Mouse (Mus musculus): ENCODE data around the gene Slpi. TPM values are rescaled to one million over a fixed set of nuclear protein-coding genes. Genes with fewer than 3 reads are reported as not detected.
A peak's percentile ranks its signal among the peaks of the same experiment; 100 is the strongest.
"Not testable (repeated sequence)": the region's sequence is repeated elsewhere in the genome, so short reads cannot be mapped to it uniquely, and the experiment has no call there.

The Slpi gene
- total and polyA plus RNA-seq, 3 experiments: not detected

- Histone ChIP-seq H3K4me3 (ENCODE audit: control insufficient read depth in 1 of 2, insufficient read depth in 1 of 2, low read depth in 2 of 2, low read length in 2 of 2) (no peak overlapping the region), H3K79me2 (ENCODE audit: control insufficient read depth, insufficient read depth, low read length, poor library complexity) (no peaks in the 10 kb centered on the region), H3K27ac (ENCODE audit: control insufficient read depth, low read depth, low read length) (no peak overlapping the region), H3K9me3 (replicated peaks; ENCODE audit: insufficient read depth, low read length) (no peaks in the 10 kb centered on the region), H3K36me3 (ENCODE audit: control insufficient read depth in 1 of 2, insufficient read depth in 2 of 2, low read length in 2 of 2) (no peaks in the 10 kb centered on the region), H3K27me3 (ENCODE audit: control insufficient read depth in 1 of 2, insufficient read depth in 2 of 2, low read length in 2 of 2) (peaks cover 0 to 2% of the 10 kb centered on the region in 2 experiments; a peak in 2 of 4 replicates), H3K4me1 (ENCODE audit: control insufficient read depth in 1 of 2, insufficient read depth in 2 of 2, low read length in 2 of 2) (no peaks in the 10 kb centered on the region), H3K9ac (ENCODE audit: control insufficient read depth, low read depth, low read length, poor library complexity, severe bottlenecking) (no peak overlapping the region)
- TF ChIP-seq EP300 (IDR thresholded peaks at IDR 0.05; ENCODE audit: low read depth in 1 of 2, low read length in 2 of 2) (no peak), RAD21 (IDR thresholded peaks at IDR 0.05; ENCODE audit: low read depth, low read length) (peak; percentile 66), CTCF (IDR thresholded peaks at IDR 0.05 in 2 of 3, conservative IDR thresholded peaks at IDR 0.05 in 1 of 3; ENCODE audit: control insufficient read depth in 1 of 3, insufficient read depth in 1 of 3, low read depth in 2 of 3, low read length in 3 of 3, poor library complexity in 1 of 3, severe bottlenecking in 1 of 3) (peak; percentile 54 to 71 (median 60)), ZC3H11A (IDR thresholded peaks at IDR 0.05; ENCODE audit: low read depth, low read length) (peak; percentile 32), SMC3 (IDR thresholded peaks at IDR 0.05; ENCODE audit: low read depth, low read length) (peak; percentile 63)
- peak; percentile 65 for DNase-seq (ENCODE audit: low read depth, low spot score)
Measured at GRCm38 (mm10) chr2:164348980-164349379, 39.9 kb downstream of the Slpi start.

GRCm38 (mm10) chr2:164347697-164348096 is 41.2 kb downstream of the Slpi start:
- H3K9me3 ChIP-seq (replicated peaks; ENCODE audit: insufficient read depth, low read length); DNase-seq (ENCODE audit: low read depth, low spot score); H3K27me3 ChIP-seq (ENCODE audit: control insufficient read depth in 1 of 2, insufficient read depth in 2 of 2, low read length in 2 of 2); H3K4me1 ChIP-seq (ENCODE audit: control insufficient read depth in 1 of 2, insufficient read depth in 2 of 2, low read length in 2 of 2); H3K79me2 ChIP-seq (ENCODE audit: control insufficient read depth, insufficient read depth, low read length, poor library complexity); H3K36me3 ChIP-seq (ENCODE audit: control insufficient read depth in 1 of 2, insufficient read depth in 2 of 2, low read length in 2 of 2); H3K27ac ChIP-seq (ENCODE audit: control insufficient read depth, low read depth, low read length); H3K9ac ChIP-seq (ENCODE audit: control insufficient read depth, low read depth, low read length, poor library complexity, severe bottlenecking); H3K4me3 ChIP-seq (ENCODE audit: control insufficient read depth in 1 of 2, insufficient read depth in 1 of 2, low read depth in 2 of 2, low read length in 2 of 2): not testable (repeated sequence)
- TF ChIP-seq CTCF (IDR thresholded peaks at IDR 0.05 in 2 of 3, conservative IDR thresholded peaks at IDR 0.05 in 1 of 3; ENCODE audit: control insufficient read depth in 1 of 3, insufficient read depth in 1 of 3, low read depth in 2 of 3, low read length in 3 of 3, poor library complexity in 1 of 3, severe bottlenecking in 1 of 3) (peak in 1 of 3 experiments; percentile 18; a peak in 1 of 6 replicates), RAD21 (IDR thresholded peaks at IDR 0.05; ENCODE audit: low read depth, low read length) (peak; percentile 10)

GRCm38 (mm10) chr2:164343732-164344131 is 45.2 kb downstream of the Slpi start:
- H3K27ac ChIP-seq (ENCODE audit: control insufficient read depth, low read depth, low read length); H3K9ac ChIP-seq (ENCODE audit: control insufficient read depth, low read depth, low read length, poor library complexity, severe bottlenecking); DNase-seq (ENCODE audit: low read depth, low spot score); H3K4me3 ChIP-seq (ENCODE audit: control insufficient read depth in 1 of 2, insufficient read depth in 1 of 2, low read depth in 2 of 2, low read length in 2 of 2); H3K36me3 ChIP-seq (ENCODE audit: control insufficient read depth in 1 of 2, insufficient read depth in 2 of 2, low read length in 2 of 2); H3K79me2 ChIP-seq (ENCODE audit: control insufficient read depth, insufficient read depth, low read length, poor library complexity); H3K4me1 ChIP-seq (ENCODE audit: control insufficient read depth in 1 of 2, insufficient read depth in 2 of 2, low read length in 2 of 2); H3K9me3 ChIP-seq (replicated peaks; ENCODE audit: insufficient read depth, low read length); H3K27me3 ChIP-seq (ENCODE audit: control insufficient read depth in 1 of 2, insufficient read depth in 2 of 2, low read length in 2 of 2): not testable (repeated sequence)
- TF ChIP-seq CTCF (IDR thresholded peaks at IDR 0.05 in 2 of 3, conservative IDR thresholded peaks at IDR 0.05 in 1 of 3; ENCODE audit: control insufficient read depth in 1 of 3, insufficient read depth in 1 of 3, low read depth in 2 of 3, low read length in 3 of 3, poor library complexity in 1 of 3, severe bottlenecking in 1 of 3) (peak; percentile 10 to 33 (median 11); a peak in 2 of 6 replicates), RAD21 (IDR thresholded peaks at IDR 0.05; ENCODE audit: low read depth, low read length) (peak; percentile 20)

GRCm38 (mm10) chr2:164332440-164332839 is 56.5 kb downstream of the Slpi start, which contains the start of gene Svs5:
Svs5 (plus strand) TSS chr2:164332740.
- H3K36me3 ChIP-seq (ENCODE audit: control insufficient read depth in 1 of 2, insufficient read depth in 2 of 2, low read length in 2 of 2); H3K9ac ChIP-seq (ENCODE audit: control insufficient read depth, low read depth, low read length, poor library complexity, severe bottlenecking); H3K4me3 ChIP-seq (ENCODE audit: control insufficient read depth in 1 of 2, insufficient read depth in 1 of 2, low read depth in 2 of 2, low read length in 2 of 2); H3K4me1 ChIP-seq (ENCODE audit: control insufficient read depth in 1 of 2, insufficient read depth in 2 of 2, low read length in 2 of 2); H3K27ac ChIP-seq (ENCODE audit: control insufficient read depth, low read depth, low read length); DNase-seq (ENCODE audit: low read depth, low spot score); H3K79me2 ChIP-seq (ENCODE audit: control insufficient read depth, insufficient read depth, low read length, poor library complexity); H3K9me3 ChIP-seq (replicated peaks; ENCODE audit: insufficient read depth, low read length): not testable (repeated sequence)
- peaks cover 3 to 19% of the 10 kb centered on the region in 2 experiments for H3K27me3 ChIP-seq (ENCODE audit: control insufficient read depth in 1 of 2, insufficient read depth in 2 of 2, low read length in 2 of 2)

Measured in MEL (cell line).